Mouse (Mus musculus) adrenal gland, adult (tissue): Measurements from ENCODE around the gene Hoxa7.

ENCODE experiments used
- DNase-seq, 2 experiments: peaks; one replicate each; pipeline ENCODE4 v3.0.0; 2022 to 2023; ENCODE audit warnings: low spot score in 1 of 2; ENCODE audit not compliant: inconsistent age in 2 of 2

Gene Hoxa7

GRCm38 (mm10) chr6:52178918-52179665, 42.6 kb downstream of the Hoxa7 start:
- peak in 1 of 2 experiments; percentile 7 for DNase-seq

GRCm38 (mm10) chr6:52177806-52178205, 43.8 kb downstream of the Hoxa7 start:
- no peak for DNase-seq

GRCm38 (mm10) chr6:52177061-52177735, 44.5 kb downstream of the Hoxa7 start, which contains the start of gene 5730596B20Rik:
Gene 5730596B20Rik, plus strand, starts transcription at chr6:52177498.
- DNase-seq, result peak; percentile 26 to 71

- peak; percentile 8 to 55 for DNase-seq
Measured at GRCm38 (mm10) chr6:52176391-52176790, 45.3 kb downstream of the Hoxa7 start.

GRCm38 (mm10) chr6:52175864-52176263, 45.8 kb downstream of the Hoxa7 start:
- DNase-seq, result peak; percentile 40 to 70

- DNase-seq, result peak; percentile 52 to 83
Measured at GRCm38 (mm10) chr6:52174968-52175751, 46.5 kb downstream of the Hoxa7 start.

- DNase-seq, result no peak
Measured at GRCm38 (mm10) chr6:52173648-52174047, 48.0 kb downstream of the Hoxa7 start.

- peak; percentile 90 to 96 for DNase-seq
Measured at GRCm38 (mm10) chr6:52172501-52172900, 49.2 kb downstream of the Hoxa7 start.

GRCm38 (mm10) chr6:52171938-52172337, 49.7 kb downstream of the Hoxa7 start:
- DNase-seq, result no peak

GRCm38 (mm10) chr6:52171331-52171730, 50.3 kb downstream of the Hoxa7 start:
- peak in 1 of 2 experiments; percentile 20 for DNase-seq

GRCm38 (mm10) chr6:52170898-52171223, 50.8 kb downstream of the Hoxa7 start:
- DNase-seq, result no peak

GRCm38 (mm10) chr6:52170166-52170897, 51.3 kb downstream of the Hoxa7 start:
- peak; percentile 59 to 75 for DNase-seq

- peak in 1 of 2 experiments; percentile 58 for DNase-seq
Measured at GRCm38 (mm10) chr6:52169499-52170165, 52.0 kb downstream of the Hoxa7 start.

GRCm38 (mm10) chr6:52168191-52169055, 53.2 kb downstream of the Hoxa7 start:
- DNase-seq, result peak; percentile 50 to 79

- peak; percentile 7 to 50 for DNase-seq
Measured at GRCm38 (mm10) chr6:52167736-52168161, 53.9 kb downstream of the Hoxa7 start.

- peak in 1 of 2 experiments; percentile 44 for DNase-seq
Measured at GRCm38 (mm10) chr6:52167176-52167575, 54.5 kb downstream of the Hoxa7 start.

- peak; percentile 19 to 67 for DNase-seq
Measured at GRCm38 (mm10) chr6:52166431-52167077, 55.1 kb downstream of the Hoxa7 start.

GRCm38 (mm10) chr6:52165441-52166370, 55.9 kb downstream of the Hoxa7 start:
- DNase-seq, result peak; percentile 48 to 83
